Mouse (Mus musculus): ENCODE data around the gene Fblim1.

The Fblim1 gene

DNA sequence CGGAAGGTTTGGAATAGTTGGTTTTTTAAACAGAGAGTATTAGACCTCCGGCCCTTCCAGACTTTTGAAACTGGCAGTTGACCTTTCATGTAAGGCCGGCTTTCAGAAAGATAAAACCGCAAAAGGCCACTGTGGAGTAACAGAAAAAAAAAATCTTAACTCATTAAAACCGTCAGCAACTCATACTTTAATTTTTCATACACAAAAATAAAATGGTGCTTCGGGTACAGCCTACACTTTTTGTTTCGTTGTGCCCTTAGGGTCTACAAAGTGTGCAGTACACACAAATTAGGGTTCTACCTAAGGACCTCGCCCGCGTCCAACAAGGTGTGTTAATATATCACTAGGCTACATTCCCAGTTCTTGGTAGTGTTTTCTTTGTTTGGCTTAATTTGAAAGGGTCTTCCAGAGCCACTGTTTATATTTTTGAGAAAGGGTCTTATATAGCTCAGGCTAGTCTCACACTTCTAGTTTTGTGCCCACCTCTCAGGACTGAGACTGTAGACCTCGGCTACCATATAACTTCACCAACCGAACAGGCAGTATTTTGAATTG lies 66.6 kb downstream of the Fblim1 start:
- peak; percentile 30 for DNase-seq (ENCODE audit: low read depth)

DNA sequence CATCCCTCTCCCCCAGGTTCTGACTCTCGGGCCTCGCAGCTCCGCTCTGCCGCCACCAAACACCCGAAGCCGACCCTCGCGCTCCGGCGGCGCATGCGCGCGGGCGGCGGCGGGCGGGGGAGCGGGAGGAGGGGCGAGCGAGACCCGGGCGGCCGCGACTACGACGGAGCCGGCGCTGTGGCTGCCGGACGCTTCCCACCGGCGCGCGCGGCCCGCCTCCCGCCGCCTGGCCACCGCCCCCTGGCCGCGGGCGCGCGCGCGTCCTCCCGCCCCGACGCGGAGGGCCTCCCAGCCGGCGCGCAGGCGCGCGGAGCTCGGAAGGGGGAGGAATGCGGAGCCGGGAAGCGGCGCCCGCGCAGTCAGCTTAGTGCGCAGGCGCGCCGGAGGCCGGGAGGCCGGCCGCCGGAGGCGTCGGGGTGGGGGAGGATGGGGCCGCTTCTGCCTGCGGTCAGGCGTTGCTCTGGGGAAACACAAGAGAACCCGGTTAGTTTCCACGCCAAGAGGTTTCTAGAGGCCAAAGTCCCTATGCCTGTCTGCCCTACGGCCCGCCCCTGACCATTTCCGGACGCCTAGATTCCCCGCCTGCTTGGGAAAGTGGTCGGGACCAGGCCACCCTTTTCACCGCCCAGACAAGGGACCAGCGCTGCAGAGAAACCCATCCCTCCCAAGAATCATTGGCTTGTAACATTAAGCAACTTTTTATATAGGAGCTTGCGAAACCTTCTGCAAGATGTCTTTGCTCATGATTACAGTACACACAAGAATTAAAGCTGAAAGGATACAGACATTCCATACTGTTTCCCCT lies 67.3 kb downstream of the Fblim1 start, which contains the start of gene Spen:
Gene Spen, minus strand, starts transcription at position 190 of the 805 bp plus-strand sequence.
- DNase-seq (ENCODE audit: low read depth) = peak; percentile 93

DNA sequence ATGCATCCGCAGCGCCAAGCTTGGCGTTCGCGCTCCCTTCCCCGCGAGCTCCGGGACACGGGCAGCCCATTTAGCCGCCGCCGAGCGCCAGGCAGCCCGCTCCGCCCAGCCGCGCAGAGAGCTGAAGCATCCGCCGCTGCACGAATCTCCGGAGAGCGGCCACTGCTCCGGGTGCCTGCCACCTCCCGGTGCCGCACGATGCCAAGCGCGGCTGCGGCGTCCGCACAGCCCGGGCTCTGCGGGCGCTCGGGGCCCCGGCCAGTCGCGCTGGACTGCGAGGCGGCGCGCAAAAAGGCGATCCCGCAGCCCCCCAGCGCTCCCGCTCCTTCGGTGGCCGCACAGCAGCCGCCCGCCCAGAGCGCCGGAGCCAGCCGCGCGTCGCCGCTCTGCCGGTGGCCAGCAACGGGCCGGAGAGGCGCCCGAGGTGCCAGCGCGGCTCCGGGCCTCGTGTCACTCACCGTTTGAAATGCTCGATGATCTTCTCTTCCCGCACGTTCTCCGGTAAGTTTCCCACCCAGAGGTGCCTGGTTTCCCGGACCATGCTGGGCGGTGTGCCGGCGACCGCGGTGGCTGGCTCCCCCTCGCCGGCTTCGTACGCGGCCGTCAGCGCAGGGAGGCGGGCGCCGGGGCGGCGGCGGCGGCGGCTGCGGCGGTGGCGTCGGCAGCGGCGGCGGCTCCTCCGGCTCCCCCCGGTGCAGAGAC lies 68.0 kb downstream of the Fblim1 start:
- peak; percentile 64 for DNase-seq (ENCODE audit: low read depth)

DNA sequence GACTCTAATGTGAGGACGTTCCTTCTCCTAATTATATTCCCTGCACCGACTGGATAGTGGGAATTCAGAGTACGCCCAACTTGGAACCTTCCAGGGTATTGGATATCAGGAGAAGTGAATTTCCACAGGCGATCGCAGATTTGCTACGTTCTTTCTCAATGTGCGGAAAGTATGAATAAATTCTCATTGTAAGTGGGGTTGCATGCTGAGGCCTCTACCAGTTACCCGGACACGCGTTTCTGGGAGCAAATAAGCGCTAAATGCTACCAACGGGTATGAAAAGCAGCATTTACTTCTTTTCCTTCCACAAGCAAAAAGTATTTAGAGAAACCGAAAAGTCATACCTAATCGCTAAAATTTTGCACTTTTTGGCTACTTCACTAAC lies 68.7 kb downstream of the Fblim1 start:
- DNase-seq (ENCODE audit: low read depth) = peak; percentile 54

DNA sequence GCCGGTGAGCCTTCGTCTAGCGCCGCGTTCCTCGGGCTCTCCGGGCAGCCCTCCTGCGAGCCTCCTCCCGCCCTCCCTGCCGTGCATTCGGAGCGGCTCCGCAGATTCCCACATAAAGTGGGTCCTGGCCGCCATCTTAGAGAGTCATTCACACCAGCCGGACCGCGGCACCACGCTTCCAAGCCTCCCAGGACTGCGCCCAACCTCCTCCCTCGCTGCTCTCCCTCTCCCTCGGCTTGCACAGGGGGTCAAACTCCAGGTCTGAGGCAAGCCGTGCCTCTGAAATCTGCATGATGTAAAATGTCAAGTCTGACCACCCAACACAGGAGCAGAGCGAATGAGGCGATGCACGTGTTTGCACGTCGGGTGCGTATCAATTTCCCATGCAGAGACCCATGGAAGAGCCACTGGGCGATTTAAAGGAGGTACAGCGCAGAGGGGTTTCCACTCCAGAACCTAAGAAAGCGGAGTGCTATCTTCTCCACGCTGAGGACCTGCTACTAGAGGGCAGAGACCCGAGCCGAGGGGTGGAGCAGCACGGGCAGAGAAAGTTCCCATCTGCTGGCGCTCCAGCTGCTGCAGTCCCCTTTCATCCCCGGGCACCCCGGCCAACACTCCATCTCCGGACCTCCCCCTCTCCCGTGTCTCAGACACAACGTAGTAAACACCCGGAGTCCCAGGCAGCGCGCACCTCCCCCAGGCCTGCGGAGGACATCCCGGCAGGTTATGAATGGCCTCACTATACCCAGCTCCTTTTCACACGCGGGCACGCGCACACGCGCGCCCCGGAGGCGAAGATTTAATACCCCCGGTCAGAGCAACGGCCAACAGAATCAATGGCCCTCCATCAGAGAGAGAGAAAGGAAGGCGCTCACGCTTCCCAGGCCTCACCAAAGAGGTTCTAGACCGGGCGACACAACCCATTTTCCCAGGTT lies 69.3 kb downstream of the Fblim1 start:
- DNase-seq (ENCODE audit: low read depth) = peak; percentile 50

DNA sequence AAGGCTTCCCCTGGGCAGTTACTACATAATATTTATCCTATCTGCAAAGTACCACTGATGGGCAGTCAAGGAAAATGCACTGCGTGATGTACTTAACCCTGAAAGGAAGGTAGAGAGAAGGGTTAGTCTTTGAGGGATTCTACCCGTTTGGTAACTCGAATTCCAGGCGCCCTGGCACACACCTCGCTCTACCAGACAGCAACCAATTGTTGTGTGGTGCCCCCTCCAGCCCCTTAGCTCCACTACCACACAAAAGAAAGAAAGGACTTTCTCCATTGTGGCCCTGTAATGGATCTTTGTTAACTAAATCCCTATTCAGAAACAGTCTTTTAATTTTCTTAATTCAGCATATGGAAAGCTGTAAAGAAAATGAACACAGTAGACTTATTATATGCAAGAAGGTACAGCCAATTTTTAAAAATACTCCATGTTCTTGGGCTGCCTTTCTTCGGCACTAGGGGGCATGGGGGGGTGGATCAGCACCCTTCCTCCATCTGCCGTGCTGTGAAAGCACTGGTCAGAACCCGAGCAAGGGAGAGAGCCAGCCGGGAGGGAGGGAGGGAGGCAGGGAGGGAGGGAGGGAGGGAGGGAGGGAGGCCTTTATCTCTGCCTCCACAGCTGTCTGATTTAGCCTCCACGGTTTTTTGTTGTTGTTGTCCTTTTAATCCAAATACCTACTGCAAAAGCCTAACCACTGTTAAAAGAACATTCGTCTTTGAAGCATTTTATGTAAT lies 70.8 kb downstream of the Fblim1 start:
- peak; percentile 48 for DNase-seq (ENCODE audit: low read depth)

DNA sequence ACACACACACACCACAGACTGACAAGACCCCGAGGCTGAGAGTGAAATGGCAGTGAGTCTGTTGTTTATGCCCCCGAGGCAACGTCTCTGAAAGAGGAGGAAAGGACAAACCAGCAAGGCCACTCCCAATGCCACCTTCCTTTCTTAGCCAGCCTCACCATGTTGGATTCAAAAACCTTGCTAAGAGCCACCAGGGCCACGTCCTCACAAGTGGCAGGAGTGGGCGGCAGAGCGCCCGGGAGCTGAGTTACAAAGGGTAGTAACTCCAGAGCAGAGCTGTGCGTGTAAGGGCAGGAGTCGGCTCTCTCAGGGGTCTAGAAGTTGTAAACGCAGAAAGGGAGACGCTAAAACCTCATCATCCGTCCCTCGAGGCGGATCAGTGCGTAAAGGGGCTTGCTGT lies 74.9 kb downstream of the Fblim1 start:
- DNase-seq (ENCODE audit: low read depth) = no peak

DNA sequence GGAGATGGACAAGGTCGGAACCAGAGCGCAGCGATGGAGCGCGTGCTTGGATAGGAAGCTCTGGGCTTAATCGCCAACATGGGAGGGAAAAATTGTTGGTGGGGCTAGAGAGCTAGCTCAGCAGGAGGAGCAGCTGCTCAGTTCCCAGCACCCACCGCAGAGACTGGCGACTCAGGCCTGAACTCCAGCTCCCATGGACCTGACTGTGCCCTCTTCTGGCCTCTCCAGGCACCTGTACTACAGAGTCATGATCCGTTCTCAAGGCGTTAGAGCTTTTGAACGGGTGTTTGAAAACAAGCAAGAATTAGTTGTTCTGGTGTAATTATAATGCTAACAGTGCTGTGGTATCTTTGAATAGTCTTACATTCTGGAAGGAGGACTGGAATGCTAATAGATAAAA lies 77.0 kb downstream of the Fblim1 start:
- DNase-seq (ENCODE audit: low read depth) = no peak

DNA sequence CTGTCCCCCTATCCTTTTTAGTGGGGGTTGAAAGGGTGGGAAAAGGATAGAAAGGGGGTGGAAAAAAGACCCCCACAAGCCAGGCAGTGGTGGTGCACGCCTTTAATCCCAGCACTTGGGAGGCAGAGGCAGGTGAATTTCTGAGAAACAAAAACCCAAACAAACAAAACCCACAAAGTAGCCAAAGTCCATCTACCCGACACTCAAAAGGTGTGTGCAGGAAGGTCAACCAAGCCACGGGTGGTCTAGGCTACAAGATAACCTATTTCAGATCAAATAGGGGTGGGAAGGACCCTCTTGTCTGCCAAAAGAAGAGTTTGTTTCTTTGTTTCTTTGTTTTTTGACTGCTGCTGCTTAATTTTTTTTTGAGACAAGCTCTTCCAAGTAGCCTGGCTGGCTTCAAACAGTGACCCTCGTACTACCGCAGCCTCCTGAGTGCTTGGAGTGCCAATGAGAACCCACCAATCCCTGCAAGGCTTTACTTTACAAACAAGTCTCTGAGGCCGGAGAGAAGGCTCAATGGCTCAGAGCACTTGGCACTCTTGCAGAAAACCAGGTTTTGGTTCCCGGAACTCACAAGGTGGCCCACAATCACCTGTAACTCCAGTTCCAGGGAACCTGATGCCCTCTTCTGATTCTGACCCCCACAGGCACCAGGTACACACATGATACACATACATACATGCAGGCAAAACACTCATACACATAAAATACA lies 78.8 kb downstream of the Fblim1 start:
- no peak for DNase-seq (ENCODE audit: low read depth)

Measured in naive thymus-derived CD4-positive, alpha-beta T cell, adult 2 months (primary cell).